Mouse (Mus musculus) cortical plate, adult 2 months (tissue): ENCODE data around the gene Soga1. TPM values are rescaled to one million over a fixed set of nuclear protein-coding genes. Genes with fewer than 3 reads are reported as not detected.

ENCODE experiments used
- H3K27ac ChIP-seq: fragments of 200-500 bp; 2 replicates; pipeline ENCODE4 v1.5.1; 2012; ENCODE audit warnings: low read length, control low read depth, inconsistent platforms; ENCODE audit not compliant: insufficient read depth
- H3K4me1 ChIP-seq: fragments of 200-500 bp; 2 replicates; pipeline ENCODE4 v1.6.1; 2011; ENCODE audit warnings: low read length; ENCODE audit not compliant: control insufficient read depth, insufficient read depth
- H3K4me3 ChIP-seq: fragments of 200-500 bp; 2 replicates; pipeline ENCODE4 v1.5.1; 2011; ENCODE audit warnings: mild to moderate bottlenecking, low read length, control low read depth; ENCODE audit not compliant: insufficient read depth
- CTCF ChIP-seq: fragments of 200-500 bp; IDR thresholded peaks from 2 replicates; pipeline ENCODE4 v1.5.1; 2011; ENCODE audit warnings: mild to moderate bottlenecking, control low read depth, low read length; ENCODE audit not compliant: insufficient read depth; ENCODE audit errors: extremely low read depth
- POLR2A ChIP-seq: fragments of 200-500 bp; IDR thresholded peaks from 2 replicates; pipeline ENCODE4 v1.6.1; 2011; ENCODE audit warnings: mild to moderate bottlenecking, low read length, control low read depth; ENCODE audit not compliant: insufficient read depth; ENCODE audit errors: extremely low read depth
- polyA plus RNA-seq: library from polyadenylated mRNA; depleted of rRNA; stranded (reverse); fragments of >200 nt; gene quantifications from 2 replicates; pipeline ENCODE4 v1.2.3, GENCODE M21; 2012

Gene Soga1
- polyA plus RNA-seq, 1 experiment: 6.8 TPM

GRCm38 (mm10) chr2:157007234-157007596 is 71.8 kb downstream of the Soga1 start:
- H3K4me1 ChIP-seq: peaks cover 11% of the 10 kb centered on the region
- H3K4me3 ChIP-seq: peak overlapping the region; percentile 56
- TF ChIP-seq POLR2A (no peak), CTCF (no peak)
- H3K27ac ChIP-seq: peak overlapping the region; percentile 45; the same call in 1 of the 2 replicates

DNA sequence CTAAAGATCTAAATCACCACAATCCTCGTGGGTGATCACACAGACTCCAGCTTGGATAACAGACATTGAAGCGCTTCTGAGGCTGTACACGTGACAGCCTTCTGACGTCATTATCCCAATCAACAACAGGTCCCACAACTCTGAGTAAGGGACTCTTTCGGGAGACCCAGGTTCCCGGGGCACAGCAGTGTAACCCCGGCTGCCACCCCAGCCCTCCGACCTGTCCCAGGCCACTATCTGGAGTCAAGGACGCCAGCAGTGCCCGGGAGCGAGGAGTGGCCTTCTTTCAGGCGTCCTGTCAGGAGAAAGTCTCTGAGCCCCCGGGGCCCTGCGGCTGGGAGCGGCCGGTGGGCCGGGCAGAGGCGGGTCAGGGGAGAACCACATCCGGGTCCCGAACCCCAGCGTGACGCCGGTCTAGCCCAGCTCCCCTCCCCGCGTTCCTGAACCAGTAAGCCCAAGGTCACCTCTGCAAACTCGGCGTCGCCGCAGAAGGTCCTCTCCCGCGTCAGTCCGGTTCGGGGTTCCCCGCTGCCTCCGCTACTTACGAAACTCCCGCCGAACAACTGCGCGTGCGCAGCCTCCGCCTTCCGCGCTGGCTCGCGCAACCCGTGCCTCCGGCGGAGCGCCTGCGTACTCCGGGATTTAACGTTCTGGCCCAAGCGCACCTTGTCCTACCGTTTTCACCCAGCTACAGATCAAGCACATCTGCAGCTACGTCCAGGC is 72.4 kb downstream of the Soga1 start, which contains the start of gene Dsn1:
Gene Dsn1 (minus strand): TSS at position 644 of the 723 bp plus-strand sequence.
- H3K4me3 ChIP-seq: peak within 1 kb of the TSS; percentile 56
- peak within 1 kb of the TSS; percentile 45; the same call in 1 of the 2 replicates for H3K27ac ChIP-seq
- TF ChIP-seq POLR2A (peak; percentile 91), CTCF (no peak)
- peaks cover 11% of the 10 kb centered on the region for H3K4me1 ChIP-seq

- Histone ChIP-seq H3K4me3 (no peak overlapping the region), H3K27ac (no peak overlapping the region), H3K4me1 (peaks cover 3% of the 10 kb centered on the region)
- TF ChIP-seq CTCF (no peak), POLR2A (no peak)
Observed at GRCm38 (mm10) chr2:157002321-157002720, 76.7 kb downstream of the Soga1 start.

GRCm38 (mm10) chr2:156998263-156998662 is 80.8 kb downstream of the Soga1 start:
- no peaks in the 10 kb centered on the region for H3K4me1 ChIP-seq
- no peak overlapping the region for H3K27ac ChIP-seq
- TF ChIP-seq POLR2A (no peak), CTCF (no peak)
- no peak overlapping the region for H3K4me3 ChIP-seq

DNA sequence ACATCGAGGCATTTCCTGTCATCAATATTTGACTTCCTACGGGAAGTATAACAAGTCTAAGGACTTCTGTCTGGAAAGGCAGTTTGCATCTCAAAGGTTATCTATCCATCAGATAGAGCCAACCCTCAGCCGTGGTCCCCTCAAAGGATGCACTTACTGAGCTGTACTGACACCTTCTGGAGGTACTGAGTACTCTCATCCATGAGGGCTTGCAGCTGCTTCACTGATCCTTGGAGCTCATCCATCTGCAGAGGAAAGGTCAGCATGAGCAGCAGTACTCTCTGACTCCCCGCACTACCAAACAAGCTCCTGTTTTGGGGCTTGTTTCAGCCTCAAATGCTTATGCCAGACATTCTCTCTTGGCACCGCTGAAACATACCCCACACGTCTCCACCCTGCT is 82.5 kb downstream of the Soga1 start:
- Histone ChIP-seq H3K4me1 (no peaks in the 10 kb centered on the region), H3K4me3 (no peak overlapping the region), H3K27ac (no peak overlapping the region)
- TF ChIP-seq CTCF: peak; percentile 98
- no peak for TF ChIP-seq POLR2A

DNA sequence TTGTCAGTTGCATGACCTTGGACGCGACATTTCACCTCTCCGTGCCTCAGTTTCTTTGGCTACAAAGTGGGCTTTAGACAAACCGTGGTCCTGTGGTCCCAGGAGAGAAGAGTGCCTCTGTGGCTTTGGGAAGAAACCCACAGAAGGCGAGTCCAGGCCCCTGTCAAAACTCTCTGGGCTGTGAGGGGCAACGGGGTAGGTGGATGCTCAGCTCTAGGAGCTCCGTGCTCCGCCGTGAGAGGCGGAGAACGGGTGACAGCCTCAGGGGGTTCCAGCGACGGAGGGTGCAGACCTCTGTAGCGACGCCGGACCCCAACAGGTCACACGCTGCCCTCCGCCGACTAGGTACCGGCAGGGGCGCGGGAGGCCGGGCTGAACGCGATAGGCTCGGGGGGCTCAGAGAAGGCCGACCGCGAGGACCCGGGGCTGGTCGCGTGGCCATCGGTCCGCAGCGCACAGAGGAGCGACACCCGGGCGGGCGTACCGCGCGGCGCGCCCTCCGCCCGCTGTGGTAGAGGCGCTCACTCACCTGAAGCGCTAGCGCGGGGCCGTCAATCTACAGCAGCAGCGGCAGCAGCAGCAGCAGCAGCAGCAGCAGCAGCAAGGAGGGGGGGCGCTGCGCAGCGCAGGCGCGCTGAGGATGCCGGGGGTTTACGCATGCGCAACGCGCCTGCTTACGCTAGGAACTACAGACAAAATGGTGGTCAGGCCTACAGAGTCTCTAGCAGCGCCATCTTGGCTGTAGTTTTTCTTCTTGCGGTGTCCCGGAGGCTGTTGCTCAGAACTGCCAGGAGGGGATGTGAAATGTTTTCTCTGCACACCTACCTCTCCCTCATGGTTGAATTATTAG is 87.4 kb downstream of the Soga1 start, which contains the start of gene Ndrg3:
Gene Ndrg3 (minus strand): TSS at position 587 of the 850 bp plus-strand sequence.
- peak within 1 kb of the TSS; percentile 98 for H3K4me3 ChIP-seq
- TF ChIP-seq CTCF (no peak), POLR2A (peak; percentile 71; the same call in 1 of the 2 replicates)
- H3K4me1 ChIP-seq: peaks cover 4% of the 10 kb centered on the region; the same call in 1 of the 2 replicates
- peak within 1 kb of the TSS; percentile 79 for H3K27ac ChIP-seq

DNA sequence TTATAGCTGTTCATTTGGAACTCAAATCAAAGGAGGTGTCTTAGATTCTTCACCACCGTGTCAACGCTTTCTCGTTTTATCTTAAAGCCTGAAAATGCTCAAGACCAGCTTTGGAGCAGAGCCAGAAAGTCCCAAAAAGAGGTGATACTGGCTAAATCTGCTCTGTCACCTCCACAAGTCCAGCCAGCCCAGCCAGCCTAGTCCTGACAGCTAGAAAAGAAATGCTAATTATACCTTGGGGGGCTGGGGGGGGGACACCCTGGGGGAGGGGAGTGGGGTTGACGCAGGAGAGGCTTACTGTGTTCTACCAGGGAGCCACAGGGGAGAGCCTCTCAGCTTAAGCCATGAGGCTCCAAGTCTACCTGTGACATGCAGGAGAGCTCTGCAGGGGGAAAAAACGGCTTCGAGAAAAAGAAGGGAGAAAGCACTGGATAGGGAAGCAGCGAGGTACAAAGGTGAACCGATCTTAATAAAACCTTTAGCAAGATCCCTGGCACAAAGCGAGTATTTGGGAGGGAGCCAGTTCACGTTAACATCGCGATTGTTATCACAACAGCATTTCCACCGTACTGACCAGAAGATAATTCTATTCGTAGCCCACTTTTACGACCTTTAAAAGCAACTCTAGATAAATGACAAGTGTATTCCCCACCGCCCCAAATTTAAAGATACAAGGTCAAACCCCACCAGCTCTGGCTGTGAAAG is 88.2 kb downstream of the Soga1 start:
- peak overlapping the region; percentile 79 for H3K27ac ChIP-seq
- TF ChIP-seq CTCF: no peak
- TF ChIP-seq POLR2A: 0 out of 2 replicates have a peak, but pooled peaks have one; percentile 29

DNA sequence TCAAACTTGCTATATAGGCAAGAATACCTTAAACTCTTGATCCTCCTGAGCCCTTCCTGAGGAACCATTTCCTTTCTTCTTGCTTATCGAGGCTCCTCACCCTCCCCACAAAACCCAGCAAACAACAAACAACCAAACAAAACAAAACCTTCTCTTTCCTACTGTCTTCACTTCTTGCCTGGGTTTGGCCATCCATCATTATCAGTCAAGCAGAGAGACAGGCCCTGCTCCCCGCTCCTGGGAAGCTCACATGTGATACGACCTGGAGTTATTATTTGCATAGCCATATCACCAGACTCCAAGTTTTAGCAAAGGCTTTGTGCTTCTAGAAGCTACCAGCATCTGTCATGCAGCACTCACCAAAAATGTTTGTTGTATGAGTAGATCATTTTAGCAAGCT is 91.7 kb downstream of the Soga1 start:
- Histone ChIP-seq H3K4me3 (no peak overlapping the region), H3K27ac (0 out of 2 replicates have a peak overlapping the region, but pooled peaks have one; percentile 3), H3K4me1 (peaks cover 4% of the 10 kb centered on the region; the same call in 1 of the 2 replicates)
- TF ChIP-seq POLR2A (no peak), CTCF (no peak)

More for the DNA sequence above, 88.2 kb downstream of the Soga1 start:
- peak overlapping the region; percentile 98 for H3K4me3 ChIP-seq
- H3K4me1 ChIP-seq: peaks cover 4% of the 10 kb centered on the region; the same call in 1 of the 2 replicates

- TF ChIP-seq POLR2A (no peak), CTCF (no peak)
- Histone ChIP-seq H3K27ac (no peak overlapping the region), H3K4me3 (no peak overlapping the region)
Observed at GRCm38 (mm10) chr2:156982864-156983263, 96.2 kb downstream of the Soga1 start.

More at GRCm38 (mm10) chr2:156982864-156983263, 96.2 kb downstream of the Soga1 start:
- peaks cover 5% of the 10 kb centered on the region; the same call in 1 of the 2 replicates for H3K4me1 ChIP-seq
